Mouse (Mus musculus) E14TG2a.4 (cell line): ENCODE measurements around the gene 2310034G01Rik.

ENCODE experiments used
- CTCF ChIP-seq: conservative IDR thresholded peaks from 2 replicates; pipeline ENCODE4 v1.5.1; 2014; ENCODE audit warnings: low read length
- NANOG ChIP-seq: IDR thresholded peaks from 2 replicates; pipeline ENCODE4 v1.6.1; 2014; ENCODE audit warnings: borderline replicate concordance, low read length, mixed read lengths
- POU5F1 ChIP-seq: IDR thresholded peaks from 2 replicates; pipeline ENCODE4 v1.6.1; 2014; ENCODE audit warnings: low read length, borderline replicate concordance

DNA sequence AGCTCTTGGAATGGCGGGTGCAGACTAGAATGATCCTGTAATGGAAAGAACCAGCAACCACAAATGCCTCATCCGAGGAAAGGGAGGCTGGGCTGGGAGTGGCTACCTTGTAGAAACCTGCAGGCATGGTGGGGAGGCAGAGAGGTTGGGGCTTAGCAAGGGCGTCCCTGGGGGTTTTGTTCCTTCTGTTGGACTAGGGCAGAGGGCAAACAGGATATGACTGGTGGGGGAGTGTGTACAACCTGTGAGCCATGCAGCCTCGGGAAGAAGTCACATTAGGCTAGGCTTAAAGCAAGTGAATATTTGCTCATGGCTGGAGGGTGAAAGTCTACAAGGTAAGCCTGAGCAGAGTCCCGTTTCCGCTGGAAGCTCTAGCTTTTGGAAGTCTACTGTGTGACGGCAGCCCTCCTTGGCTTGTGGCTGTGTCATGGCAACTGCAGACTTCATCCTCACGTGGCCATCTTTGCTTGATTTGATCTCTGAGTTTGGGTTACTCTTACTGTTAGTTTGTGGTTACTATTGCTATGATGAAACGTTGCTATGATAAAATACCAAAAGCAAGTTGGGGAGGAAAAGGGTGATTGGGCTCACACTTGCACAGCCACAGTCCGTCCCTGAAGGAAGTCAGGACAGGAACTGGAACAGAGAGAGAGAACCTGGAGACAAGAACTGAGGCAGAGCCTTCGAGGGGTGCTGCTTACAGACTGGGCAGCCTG, 13.3 kb upstream of the 2310034G01Rik start:
- TF ChIP-seq CTCF (no peak), NANOG (no peak), POU5F1 (no peak)
